Mouse (Mus musculus) intestine, embryonic 16.5 days (tissue): Measurements from ENCODE around the gene Sptbn2. TPM values are rescaled to one million over a fixed set of nuclear protein-coding genes. Genes with fewer than 3 reads are reported as not detected.
"Not testable (repeated sequence)": the region's sequence is repeated elsewhere in the genome, so short reads cannot be mapped to it uniquely, and the experiment has no call there.

Source experiments
- ATAC-seq: fragments of 200-750 bp; cut with Nextera tagmentation; 2 replicates; pipeline ENCODE4 v1.8.0; 2017; ENCODE audit warnings: moderate TSS enrichment, moderate library complexity
- H3K27ac ChIP-seq: fragments of 300-500 bp; sonication (generic); 2 replicates; pipeline ENCODE4 v1.5.1; 2014; ENCODE audit warnings: mild to moderate bottlenecking, low read length
- H3K27me3 ChIP-seq: fragments of 300-500 bp; sonication (generic); replicated peaks from 2 replicates; pipeline ENCODE4 v1.6.1; 2014; ENCODE audit warnings: low read length, control low read depth, mixed read lengths; ENCODE audit not compliant: control insufficient read depth, insufficient read depth
- H3K36me3 ChIP-seq: fragments of 300-500 bp; sonication (generic); 2 replicates; pipeline ENCODE4 v1.6.1; 2014; ENCODE audit warnings: low read length, control low read depth; ENCODE audit not compliant: control insufficient read depth, insufficient read depth
- H3K4me1 ChIP-seq: fragments of 300-500 bp; sonication (generic); 2 replicates; pipeline ENCODE4 v1.6.1; 2014; ENCODE audit warnings: low read length, control low read depth, mixed read lengths; ENCODE audit not compliant: control insufficient read depth, insufficient read depth
- H3K4me2 ChIP-seq: fragments of 300-500 bp; sonication (generic); 2 replicates; pipeline ENCODE4 v1.6.1; 2014; ENCODE audit warnings: low read depth, low read length, control low read depth
- H3K4me3 ChIP-seq: fragments of 300-500 bp; sonication (generic); 2 replicates; pipeline ENCODE4 v1.5.1; 2014; ENCODE audit warnings: mild to moderate bottlenecking, low read length
- H3K9ac ChIP-seq: fragments of 300-500 bp; sonication (generic); 2 replicates; pipeline ENCODE4 v1.6.1; 2014; ENCODE audit warnings: low read depth, low read length
- H3K9me3 ChIP-seq: fragments of 300-500 bp; sonication (generic); 2 replicates; pipeline ENCODE4 v1.6.1; 2016; ENCODE audit warnings: low read length, control low read depth; ENCODE audit not compliant: control insufficient read depth
- WGBS: fragments of 180-500 bp; shearing (Covaris S2); extraction: QIAGEN DNeasy Blood & Tissue Kit; methylation state at CpG from one replicate; pipeline ENCODE4 v1.1.7; 2014; 5-methylcytosine and 5-hydroxymethylcytosine counted together
- polyA plus RNA-seq: library from polyadenylated mRNA; unstranded; fragments of >200 nt; fragmentation: Nextera tagmentation; extraction: Ambion mirVana; gene quantifications from 2 replicates; pipeline ENCODE4 v1.2.1, GENCODE M21; 2015

Gene Sptbn2
- polyA plus RNA-seq, 1 experiment from 2014 or later: 0.77 TPM

DNA sequence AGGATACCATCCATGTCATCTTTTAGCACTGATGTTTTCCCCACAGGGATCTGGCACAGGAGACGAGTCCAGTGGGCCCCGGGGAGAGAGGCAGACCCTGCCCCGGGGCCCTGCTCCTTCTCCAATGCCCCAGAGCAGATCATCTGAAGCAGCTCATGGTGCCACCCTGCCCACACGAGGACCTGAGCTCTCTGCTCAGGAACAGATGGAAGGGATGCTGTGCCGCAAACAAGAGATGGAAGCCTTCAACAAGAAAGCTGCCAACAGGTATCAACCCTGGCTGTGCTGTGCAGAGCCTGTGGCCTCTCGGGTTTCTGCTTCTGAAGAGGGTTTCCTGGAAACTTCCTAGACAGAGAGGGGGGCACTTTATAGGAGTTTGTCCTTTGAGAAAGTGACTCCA lies 39.0 kb downstream of the Sptbn2 start:
- Histone ChIP-seq H3K4me1 (0 out of 2 replicates have a peak, but pooled peaks cover 2% of the 10 kb centered on the region), H3K36me3 (no peaks in the 10 kb centered on the region), H3K9me3 (no peaks in the 10 kb centered on the region), H3K4me3 (no peak overlapping the region), H3K9ac (no peak overlapping the region), H3K27me3 (no peaks in the 10 kb centered on the region), H3K27ac (no peak overlapping the region), H3K4me2 (no peak overlapping the region)
- no peak for ATAC-seq
- 85% methylated on average over 6 of the region's 6 CpGs for WGBS

- H3K4me3 ChIP-seq: peak overlapping the region; percentile 63
- H3K4me1 ChIP-seq: peaks cover 9% of the 10 kb centered on the region
- ATAC-seq: peak; percentile 75
- H3K27me3 ChIP-seq: no peaks in the 10 kb centered on the region
- H3K9me3 ChIP-seq: no peaks in the 10 kb centered on the region
- peak overlapping the region; percentile 80 for H3K4me2 ChIP-seq
- H3K27ac ChIP-seq: peak overlapping the region; percentile 96
- H3K36me3 ChIP-seq: no peaks in the 10 kb centered on the region
- H3K9ac ChIP-seq: peak overlapping the region; percentile 70
- WGBS: under 1% methylated on average over 10 of the region's 10 CpGs
These were observed 44.7 kb downstream of the Sptbn2 start for GRCm38 (mm10) chr19:4755565-4756192.

GRCm38 (mm10) chr19:4756193-4756911 lies 45.4 kb downstream of the Sptbn2 start, which contains the start of gene Rbm4b:
TSS of gene Rbm4b (plus strand) at chr19:4756497.
- peak; percentile 97 for ATAC-seq
- Histone ChIP-seq H3K4me2 (peak within 1 kb of the TSS; percentile 80), H3K27me3 (no peaks in the 10 kb centered on the region), H3K4me1 (peaks cover 9% of the 10 kb centered on the region), H3K36me3 (no peaks in the 10 kb centered on the region), H3K4me3 (peak within 1 kb of the TSS; percentile 63), H3K9me3 (no peaks in the 10 kb centered on the region), H3K9ac (peak within 1 kb of the TSS; percentile 80), H3K27ac (peak within 1 kb of the TSS; percentile 96)
- under 1% methylated on average over 63 of the region's 65 CpGs for WGBS

GRCm38 (mm10) chr19:4756921-4757320 lies 46.0 kb downstream of the Sptbn2 start:
- Histone ChIP-seq H3K27me3 (no peaks in the 10 kb centered on the region), H3K4me1 (peaks cover 9% of the 10 kb centered on the region), H3K9ac (peak overlapping the region; percentile 80), H3K4me3 (peak overlapping the region; percentile 63), H3K36me3 (no peaks in the 10 kb centered on the region), H3K9me3 (no peaks in the 10 kb centered on the region), H3K4me2 (peak overlapping the region; percentile 80), H3K27ac (peak overlapping the region; percentile 96)
- 2% methylated on average over 9 of the region's 9 CpGs for WGBS
- ATAC-seq: no peak

DNA sequence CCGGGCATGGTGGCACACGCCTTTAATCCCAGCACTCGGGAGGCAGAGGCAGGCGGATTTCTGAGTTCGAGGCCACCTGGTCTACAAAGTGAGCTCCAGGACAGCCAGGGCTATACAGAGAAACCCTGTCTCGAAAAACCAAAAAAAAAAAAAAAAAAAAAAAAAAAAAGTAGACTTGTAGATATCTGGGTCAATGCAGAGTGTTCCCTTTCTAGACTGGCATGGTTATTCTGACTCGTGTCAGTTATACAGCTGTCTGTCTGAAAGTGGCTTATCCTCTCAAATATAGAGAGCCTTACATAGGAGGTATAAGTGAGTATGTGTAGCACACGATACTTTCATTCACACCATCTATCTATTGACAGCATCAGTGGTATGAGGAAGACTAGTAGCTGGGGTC lies 49.6 kb downstream of the Sptbn2 start:
- not testable (repeated sequence) for H3K4me1 ChIP-seq, H3K27ac ChIP-seq, H3K4me3 ChIP-seq, ATAC-seq, H3K9ac ChIP-seq, H3K4me2 ChIP-seq, H3K9me3 ChIP-seq, H3K36me3 ChIP-seq, H3K27me3 ChIP-seq
- 91% methylated on average over 8 of the region's 8 CpGs for WGBS

- H3K9me3 ChIP-seq: no peaks in the 10 kb centered on the region
- 68% methylated on average over 1 of the region's 1 CpGs for WGBS
- peaks cover 4% of the 10 kb centered on the region; the same call in 1 of the 2 replicates for H3K36me3 ChIP-seq
- H3K4me1 ChIP-seq: peaks cover 4% of the 10 kb centered on the region
- no peak for ATAC-seq
- no peak overlapping the region for H3K4me3 ChIP-seq
- no peak overlapping the region for H3K4me2 ChIP-seq
- no peak overlapping the region for H3K27ac ChIP-seq
- no peak overlapping the region for H3K9ac ChIP-seq
- H3K27me3 ChIP-seq: no peaks in the 10 kb centered on the region
These were observed 51.9 kb downstream of the Sptbn2 start for GRCm38 (mm10) chr19:4762876-4763275.

DNA sequence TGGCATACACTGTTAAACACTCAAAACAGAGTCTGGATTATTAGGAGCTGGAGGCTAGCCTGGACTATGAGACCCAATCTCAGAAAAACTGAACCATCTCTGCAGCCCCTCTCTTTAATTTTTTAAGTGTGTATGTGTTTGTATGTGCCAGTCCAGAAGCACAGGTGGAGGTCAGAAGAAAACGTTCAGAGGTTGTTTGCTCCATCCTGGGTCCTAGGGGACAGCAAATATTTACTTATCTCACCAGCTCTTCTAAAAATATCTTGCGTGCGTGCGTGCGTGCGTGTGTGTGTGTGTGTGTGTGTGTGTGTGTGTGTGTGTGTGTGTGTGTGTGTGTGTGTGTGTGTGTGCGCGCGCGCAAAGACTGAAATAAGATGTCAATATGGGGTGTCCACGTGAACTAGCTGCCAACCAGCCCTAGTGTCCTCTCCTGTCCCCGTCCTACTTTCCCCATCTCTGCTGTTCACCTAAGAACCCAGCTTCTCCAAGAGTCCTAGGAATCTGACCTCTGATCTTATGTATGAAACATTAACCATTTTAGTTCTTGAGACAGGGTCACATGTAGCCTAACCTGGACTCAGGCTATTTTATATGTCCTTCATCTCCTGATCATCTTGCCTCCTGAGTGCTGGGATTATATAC lies 56.7 kb downstream of the Sptbn2 start:
- Histone ChIP-seq H3K4me3 (no peak overlapping the region), H3K9ac (no peak overlapping the region), H3K4me2 (no peak overlapping the region), H3K27me3 (no peaks in the 10 kb centered on the region), H3K27ac (no peak overlapping the region), H3K9me3 (no peaks in the 10 kb centered on the region), H3K36me3 (peaks cover 4% of the 10 kb centered on the region; the same call in 1 of the 2 replicates), H3K4me1 (no peaks in the 10 kb centered on the region)
- ATAC-seq: peak; percentile 40; the same call in 1 of the 2 replicates
- WGBS: 69% methylated on average over 12 of the region's 12 CpGs

DNA sequence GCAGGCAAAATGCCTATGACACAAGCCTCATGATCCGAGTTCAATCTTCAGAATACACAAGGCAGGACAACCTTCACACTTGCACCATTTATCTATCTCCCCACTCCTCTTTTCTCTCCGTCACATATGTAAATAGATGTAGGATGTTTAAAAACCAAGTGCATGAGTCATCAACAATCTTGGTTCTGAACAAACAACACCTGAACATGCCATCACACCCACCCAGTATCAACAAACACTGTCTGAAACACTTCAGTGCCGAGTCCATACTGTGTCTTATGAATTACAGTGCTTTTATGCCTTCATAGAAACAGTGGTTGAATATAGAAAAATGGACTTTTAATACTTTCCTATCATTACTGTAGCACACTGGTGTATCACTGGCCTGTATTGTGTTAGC lies 61.8 kb downstream of the Sptbn2 start:
- no peak for ATAC-seq
- Histone ChIP-seq H3K27ac (no peak overlapping the region), H3K4me2 (no peak overlapping the region), H3K9ac (no peak overlapping the region), H3K27me3 (no peaks in the 10 kb centered on the region), H3K4me3 (no peak overlapping the region), H3K9me3 (no peaks in the 10 kb centered on the region), H3K4me1 (no peaks in the 10 kb centered on the region), H3K36me3 (0 out of 2 replicates have a peak, but pooled peaks cover 3% of the 10 kb centered on the region)
- WGBS: 67% methylated on average over 3 of the region's 3 CpGs

GRCm38 (mm10) chr19:4782891-4783290 lies 71.9 kb downstream of the Sptbn2 start:
- Histone ChIP-seq H3K27me3 (no peaks in the 10 kb centered on the region), H3K9ac (no peak overlapping the region), H3K36me3 (peaks cover 19% of the 10 kb centered on the region), H3K4me2 (no peak overlapping the region), H3K27ac (no peak overlapping the region), H3K4me3 (no peak overlapping the region), H3K4me1 (0 out of 2 replicates have a peak, but pooled peaks cover 5% of the 10 kb centered on the region), H3K9me3 (no peaks in the 10 kb centered on the region)
- 89% methylated on average over 2 of the region's 2 CpGs for WGBS
- no peak for ATAC-seq
